Mouse (Mus musculus) hindbrain, embryonic 16.5 days (tissue): ENCODE measurements around the gene Akap6. TPM values are rescaled to one million over a fixed set of nuclear protein-coding genes. Genes with fewer than 3 reads are reported as not detected.
A peak's percentile ranks its signal among the peaks of the same experiment; 100 is the strongest.
"Not testable (repeated sequence)": the region's sequence is repeated elsewhere in the genome, so short reads cannot be mapped to it uniquely, and the experiment has no call there.

ENCODE experiments used
- ATAC-seq: fragments of 200-750 bp; cut with Nextera tagmentation; 2 replicates; pipeline ENCODE4 v1.8.0; 2017; ENCODE audit warnings: moderate TSS enrichment, moderate library complexity
- H3K27ac ChIP-seq: fragments of 300-500 bp; sonication (generic); 2 replicates; pipeline ENCODE4 v1.5.1; 2014; ENCODE audit warnings: low read depth, mild to moderate bottlenecking, control low read depth, low read length, moderate library complexity
- H3K27me3 ChIP-seq: fragments of 300-500 bp; sonication (generic); replicated peaks from 2 replicates; pipeline ENCODE4 v1.6.1; 2014; ENCODE audit warnings: low read length; ENCODE audit not compliant: control insufficient read depth, insufficient read depth
- H3K36me3 ChIP-seq: fragments of 300-500 bp; sonication (generic); 2 replicates; pipeline ENCODE4 v1.6.1; 2014; ENCODE audit warnings: mild to moderate bottlenecking, low read length, moderate library complexity, mixed read lengths; ENCODE audit not compliant: control insufficient read depth, insufficient read depth
- H3K4me1 ChIP-seq: fragments of 300-500 bp; sonication (generic); 2 replicates; pipeline ENCODE4 v1.6.1; 2014; ENCODE audit warnings: low read depth, low read length; ENCODE audit not compliant: control insufficient read depth, insufficient read depth
- H3K4me2 ChIP-seq: fragments of 300-500 bp; sonication (generic); 2 replicates; pipeline ENCODE4 v1.6.1; 2014; ENCODE audit warnings: mild to moderate bottlenecking, low read length, control low read depth, moderate library complexity
- H3K4me3 ChIP-seq: fragments of 300-500 bp; sonication (generic); 2 replicates; pipeline ENCODE4 v1.5.1; 2014; ENCODE audit warnings: mild to moderate bottlenecking, low read length, control low read depth, moderate library complexity
- H3K9ac ChIP-seq: fragments of 300-500 bp; sonication (generic); 2 replicates; pipeline ENCODE4 v1.6.1; 2014; ENCODE audit warnings: low read depth, mild to moderate bottlenecking, control low read depth, low read length, moderate library complexity
- H3K9me3 ChIP-seq: fragments of 300-500 bp; sonication (generic); 2 replicates; pipeline ENCODE4 v1.6.1; 2014; ENCODE audit warnings: mild to moderate bottlenecking, low read length, moderate library complexity; ENCODE audit not compliant: control insufficient read depth
- WGBS: fragments of 180-500 bp; shearing (Covaris S2); extraction: QIAGEN DNeasy Blood & Tissue Kit; methylation state at CpG from one replicate; pipeline ENCODE4 v1.1.7; 2014; 5-methylcytosine and 5-hydroxymethylcytosine counted together
- polyA plus RNA-seq: library from polyadenylated mRNA; unstranded; fragments of >200 nt; fragmentation: Nextera tagmentation; extraction: Ambion mirVana; gene quantifications from 2 replicates; pipeline ENCODE4 v1.2.1, GENCODE M21; 2015

Gene Akap6
- polyA plus RNA-seq, 1 experiment from 2014 or later = 23.9 TPM

DNA sequence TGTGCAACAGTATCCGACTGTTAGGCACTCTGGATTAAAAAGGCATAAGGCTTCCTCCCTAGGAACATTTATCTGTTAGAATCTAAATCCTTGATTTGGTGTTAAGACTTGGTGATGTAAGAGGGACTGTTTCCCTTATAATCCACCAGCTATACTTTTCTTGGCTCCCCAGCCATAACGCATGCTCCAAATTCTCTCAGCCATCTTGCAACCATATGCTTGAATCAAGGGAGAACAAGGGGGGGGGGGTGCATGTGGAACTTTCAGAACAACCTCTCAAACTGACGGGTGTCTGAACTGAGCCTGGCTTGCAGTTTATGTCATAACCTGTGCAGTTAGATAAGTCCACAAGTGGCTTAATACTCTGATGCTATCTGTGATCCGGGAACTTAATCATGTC lies 4.9 kb downstream of the Akap6 start:
- Histone ChIP-seq H3K36me3 (no peaks in the 10 kb centered on the region), H3K27ac (no peak overlapping the region)
- WGBS = 60% methylated on average over 4 of the region's 4 CpGs

DNA sequence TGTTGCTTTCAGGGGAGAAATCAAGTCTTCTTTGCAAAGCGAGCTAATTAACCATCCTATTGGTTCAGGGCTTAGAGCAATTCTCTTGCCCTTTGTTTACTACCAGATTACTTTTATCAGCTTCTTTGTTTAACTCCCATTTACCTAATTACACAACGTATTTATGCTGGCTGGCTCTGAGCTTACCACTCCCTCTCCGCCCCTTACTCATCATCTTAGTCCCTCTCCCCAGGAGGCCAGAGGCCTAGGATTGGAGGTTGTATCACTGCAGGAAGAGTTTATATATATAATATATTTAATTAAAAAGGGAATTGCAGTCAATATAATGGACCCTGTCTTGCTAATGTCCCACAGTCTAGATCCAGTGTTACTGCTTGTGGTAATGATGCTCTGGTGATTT lies 5.6 kb downstream of the Akap6 start:
- Histone ChIP-seq H3K4me1 (peaks cover 10% of the 10 kb centered on the region), H3K4me3 (no peak overlapping the region), H3K27ac (no peak overlapping the region), H3K4me2 (no peak overlapping the region), H3K36me3 (no peaks in the 10 kb centered on the region), H3K9ac (no peak overlapping the region), H3K9me3 (no peaks in the 10 kb centered on the region), H3K27me3 (no peaks in the 10 kb centered on the region)
- 52% methylated on average over 3 of the region's 3 CpGs for WGBS
- peak; percentile 28 for ATAC-seq

More for the DNA sequence above, 4.9 kb downstream of the Akap6 start:
- no peaks in the 10 kb centered on the region for H3K9me3 ChIP-seq
- no peak overlapping the region for H3K9ac ChIP-seq
- H3K4me2 ChIP-seq = no peak overlapping the region
- H3K27me3 ChIP-seq = no peaks in the 10 kb centered on the region
- peaks cover 10% of the 10 kb centered on the region for H3K4me1 ChIP-seq
- ATAC-seq = no peak
- no peak overlapping the region for H3K4me3 ChIP-seq

DNA sequence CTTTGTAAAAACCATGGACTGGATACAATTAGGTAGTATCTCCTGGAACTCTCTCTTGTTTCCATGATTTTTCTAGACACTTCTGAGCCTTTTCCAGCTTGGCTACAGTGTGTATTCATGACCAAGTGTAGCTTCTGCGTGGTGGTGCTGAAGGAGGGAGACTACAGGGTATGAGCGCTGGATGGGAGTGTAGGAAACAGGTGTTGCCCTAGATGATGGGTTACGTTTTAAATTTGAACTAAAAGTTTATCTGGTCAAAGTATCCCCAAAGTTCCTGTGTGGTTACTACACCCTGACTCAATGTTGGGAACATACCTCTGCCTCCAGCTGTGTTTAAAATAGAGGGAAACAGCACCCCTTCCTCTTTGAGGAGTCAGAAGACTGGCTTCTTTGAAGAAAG lies 12.2 kb downstream of the Akap6 start:
- no peaks in the 10 kb centered on the region for H3K36me3 ChIP-seq
- no peak overlapping the region for H3K9ac ChIP-seq
- H3K4me2 ChIP-seq = no peak overlapping the region
- no peak for ATAC-seq
- WGBS = 86% methylated on average over 3 of the region's 3 CpGs
- H3K4me1 ChIP-seq = peaks cover 2% of the 10 kb centered on the region; the same call in 1 of the 2 replicates
- H3K9me3 ChIP-seq = no peaks in the 10 kb centered on the region
- no peaks in the 10 kb centered on the region for H3K27me3 ChIP-seq
- H3K27ac ChIP-seq = no peak overlapping the region
- no peak overlapping the region for H3K4me3 ChIP-seq

DNA sequence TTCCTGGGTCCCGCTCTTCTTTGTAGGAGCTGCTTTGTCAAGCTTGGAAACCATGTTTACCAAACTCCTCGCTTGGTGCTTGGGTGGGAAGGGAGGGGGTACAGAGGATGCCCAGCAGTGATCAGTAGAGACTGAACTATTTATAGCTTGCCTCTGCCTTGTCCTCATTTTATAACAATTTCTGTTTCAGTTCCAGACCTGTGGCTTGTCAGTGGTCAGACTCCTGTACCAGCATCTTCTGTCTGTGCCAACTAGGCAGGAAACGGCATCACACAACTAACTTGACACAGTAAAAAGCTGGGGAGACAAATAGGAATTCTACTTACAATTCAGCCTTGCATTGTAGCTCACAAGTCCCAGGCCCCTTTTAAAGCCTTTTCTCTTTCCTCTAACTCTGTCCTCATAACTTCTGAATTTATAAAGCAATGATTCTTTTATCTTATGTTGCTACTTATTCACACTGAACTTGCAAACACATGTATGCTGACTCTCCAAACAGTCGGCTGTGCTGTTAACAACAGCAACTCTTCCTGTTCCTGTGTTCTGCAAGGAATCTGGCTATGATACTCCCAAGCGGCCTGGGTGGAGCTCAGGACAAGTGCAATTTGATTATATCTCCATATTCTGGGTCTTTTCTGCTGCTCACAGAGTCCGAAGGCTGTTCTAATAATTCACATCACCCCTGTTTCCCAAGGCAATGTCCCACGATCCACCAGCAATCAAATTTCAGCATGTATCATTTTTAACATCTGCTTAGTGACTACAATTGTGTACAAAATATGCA lies 12.9 kb downstream of the Akap6 start:
- Histone ChIP-seq H3K4me2 (no peak overlapping the region), H3K4me3 (no peak overlapping the region), H3K36me3 (no peaks in the 10 kb centered on the region), H3K9me3 (no peaks in the 10 kb centered on the region), H3K27ac (no peak overlapping the region), H3K4me1 (peaks cover 2% of the 10 kb centered on the region; the same call in 1 of the 2 replicates), H3K27me3 (no peaks in the 10 kb centered on the region), H3K9ac (no peak overlapping the region)
- 0 out of 2 replicates have a peak, but pooled peaks have one; percentile 27 for ATAC-seq
- WGBS = 63% methylated on average over 7 of the region's 7 CpGs

DNA sequence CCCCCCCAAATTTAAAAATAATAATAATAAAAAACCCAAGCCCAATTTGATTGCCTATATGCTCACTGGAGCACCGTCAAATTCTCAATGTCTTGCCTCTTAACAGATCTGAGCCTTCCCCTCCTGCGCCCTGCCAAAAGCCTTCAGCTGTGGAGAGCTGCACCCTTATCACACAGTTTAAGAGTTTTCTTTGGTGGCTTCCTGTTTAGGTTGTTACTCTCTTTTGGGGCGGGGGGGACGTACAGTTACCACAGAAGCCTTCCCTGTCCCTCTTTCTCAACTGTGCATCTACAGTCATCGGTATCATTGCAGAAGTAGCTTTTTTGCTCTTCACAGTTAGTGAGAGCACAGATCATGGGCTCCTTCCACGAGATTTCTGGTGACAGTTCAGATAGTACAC lies 19.2 kb downstream of the Akap6 start:
- Histone ChIP-seq H3K36me3 (no peaks in the 10 kb centered on the region), H3K4me2 (no peak overlapping the region), H3K9ac (no peak overlapping the region), H3K27ac (no peak overlapping the region), H3K4me3 (no peak overlapping the region), H3K9me3 (no peaks in the 10 kb centered on the region), H3K4me1 (no peaks in the 10 kb centered on the region), H3K27me3 (no peaks in the 10 kb centered on the region)
- 90% methylated on average over 6 of the region's 6 CpGs for WGBS
- ATAC-seq = no peak

DNA sequence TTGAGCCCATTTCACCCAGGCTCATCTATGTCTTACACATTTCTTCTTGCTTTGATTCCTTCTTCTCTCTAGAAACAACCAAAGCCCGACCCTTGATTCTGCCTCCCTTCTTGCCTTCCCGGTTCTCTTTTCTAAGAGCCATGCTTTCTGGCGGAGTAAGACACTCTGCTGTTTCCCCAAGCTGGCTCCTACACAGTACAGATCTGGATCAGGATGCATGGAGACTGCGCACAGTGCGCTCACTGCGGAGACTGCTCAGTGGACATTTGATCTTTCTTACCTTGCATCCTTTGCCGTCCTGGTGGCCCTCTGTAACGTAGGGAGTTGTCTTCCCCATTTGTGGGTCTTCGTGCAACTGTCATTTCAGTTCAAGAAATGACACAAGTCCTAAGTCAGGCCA lies 20.0 kb downstream of the Akap6 start:
- no peaks in the 10 kb centered on the region for H3K36me3 ChIP-seq
- H3K4me1 ChIP-seq = peaks cover 2% of the 10 kb centered on the region; the same call in 1 of the 2 replicates
- H3K9ac ChIP-seq = no peak overlapping the region
- WGBS = 95% methylated on average over 9 of the region's 9 CpGs
- H3K9me3 ChIP-seq = no peaks in the 10 kb centered on the region
- no peak overlapping the region for H3K4me3 ChIP-seq
- no peak for ATAC-seq
- no peak overlapping the region for H3K4me2 ChIP-seq
- H3K27ac ChIP-seq = no peak overlapping the region
- no peaks in the 10 kb centered on the region for H3K27me3 ChIP-seq

DNA sequence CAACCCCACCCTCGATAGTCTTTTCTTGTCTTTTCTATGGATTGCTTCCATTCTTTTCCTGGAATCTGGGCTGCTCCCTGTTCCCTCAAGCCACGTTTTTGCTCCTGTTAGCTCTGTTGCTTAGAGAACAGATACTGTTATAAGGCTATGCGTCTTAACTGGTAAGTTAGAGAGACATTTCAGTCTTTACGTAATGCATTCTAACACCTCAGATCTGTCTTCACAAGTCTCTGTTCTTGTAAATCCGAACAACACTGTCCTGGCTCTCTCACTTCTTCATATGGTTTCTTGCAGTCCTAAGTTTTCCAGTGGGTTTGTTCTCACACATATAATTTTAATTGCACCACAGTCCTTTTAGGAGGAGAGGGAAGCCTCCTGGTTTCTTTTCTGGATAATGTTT lies 20.5 kb downstream of the Akap6 start:
- no peak overlapping the region for H3K4me2 ChIP-seq
- no peak overlapping the region for H3K4me3 ChIP-seq
- 81% methylated on average over 5 of the region's 5 CpGs for WGBS
- no peak overlapping the region for H3K27ac ChIP-seq
- H3K36me3 ChIP-seq = no peaks in the 10 kb centered on the region
- no peaks in the 10 kb centered on the region for H3K9me3 ChIP-seq
- H3K27me3 ChIP-seq = no peaks in the 10 kb centered on the region
- no peak overlapping the region for H3K9ac ChIP-seq
- peaks cover 2% of the 10 kb centered on the region; the same call in 1 of the 2 replicates for H3K4me1 ChIP-seq
- no peak for ATAC-seq

DNA sequence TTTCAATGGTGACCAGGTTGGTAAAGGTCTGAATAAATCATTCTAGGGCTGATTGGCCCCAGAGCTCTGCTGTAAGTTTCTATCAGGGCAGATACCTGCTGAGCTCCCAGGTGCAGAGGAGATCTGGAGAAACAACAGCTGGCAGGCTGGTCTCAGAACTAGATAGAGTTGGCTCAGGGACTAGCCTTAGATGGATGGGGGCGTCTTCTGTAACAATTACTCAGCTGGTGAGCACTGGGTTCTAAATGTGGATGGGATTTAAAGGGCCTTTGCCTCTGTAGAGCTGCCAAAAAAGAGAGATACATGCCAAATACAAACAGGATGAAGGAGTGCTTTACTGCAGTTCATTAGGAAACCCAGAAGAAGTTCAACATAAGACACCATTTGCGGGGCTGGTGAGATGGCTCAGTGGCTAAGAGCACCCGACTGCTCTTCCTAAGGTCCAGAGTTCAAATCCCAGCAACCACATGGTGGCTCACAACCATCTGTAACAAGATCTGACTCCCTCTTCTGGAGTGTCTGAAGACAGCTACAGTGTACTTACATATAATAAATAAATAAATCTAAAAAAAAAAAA lies 24.9 kb downstream of the Akap6 start:
- not testable (repeated sequence) for H3K36me3 ChIP-seq, H3K4me3 ChIP-seq, H3K9me3 ChIP-seq, H3K27me3 ChIP-seq, H3K27ac ChIP-seq, H3K9ac ChIP-seq, H3K4me2 ChIP-seq
- 74% methylated on average over 3 of the region's 3 CpGs for WGBS
- peaks cover 11% of the 10 kb centered on the region for H3K4me1 ChIP-seq
- ATAC-seq = peak; percentile 64

DNA sequence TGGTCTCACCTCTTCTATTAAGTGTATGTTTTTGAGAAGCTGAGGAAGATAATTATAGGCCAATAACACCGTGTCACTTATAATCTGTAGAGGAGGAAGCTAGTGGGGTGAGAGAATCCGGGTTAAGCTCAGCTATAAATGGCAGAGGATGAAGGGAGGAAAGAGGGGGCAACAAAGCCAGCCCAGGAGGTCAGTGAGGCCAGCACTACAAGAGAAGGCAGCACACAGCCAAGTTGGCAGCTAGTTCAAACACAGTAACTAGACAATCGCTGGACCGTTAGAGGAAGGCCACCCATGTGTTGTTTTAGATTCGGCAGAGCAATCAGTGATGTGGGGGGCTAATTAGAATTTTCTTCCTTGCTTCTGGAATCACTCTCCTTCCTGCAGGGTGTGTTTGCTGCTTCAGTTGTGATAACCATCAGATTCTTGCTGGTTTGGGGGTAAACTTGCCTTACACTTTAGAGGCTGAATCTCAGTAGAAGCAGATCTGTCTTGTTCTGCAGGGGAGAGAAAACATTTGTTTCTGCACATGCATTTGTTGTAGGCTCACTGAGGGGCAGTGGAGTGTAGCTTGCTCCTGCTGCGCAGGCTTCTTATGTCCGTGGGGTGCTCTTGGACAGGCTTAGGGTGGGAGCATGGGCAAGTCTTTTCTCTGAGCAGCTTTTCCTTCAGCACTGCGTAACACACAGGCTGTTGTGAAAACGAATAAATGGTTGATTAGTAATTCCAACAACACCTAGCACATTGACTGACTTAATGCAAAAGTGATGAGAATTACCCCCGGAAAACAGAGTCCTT lies 27.4 kb downstream of the Akap6 start:
- no peak overlapping the region for H3K4me2 ChIP-seq
- H3K4me1 ChIP-seq = peaks cover 11% of the 10 kb centered on the region
- no peak overlapping the region for H3K9ac ChIP-seq
- H3K27ac ChIP-seq = 0 out of 2 replicates have a peak overlapping the region, but pooled peaks have one; percentile 12
- H3K36me3 ChIP-seq = no peaks in the 10 kb centered on the region
- WGBS = 44% methylated on average over 10 of the region's 10 CpGs
- ATAC-seq = peak; percentile 63
- H3K27me3 ChIP-seq = no peaks in the 10 kb centered on the region
- H3K4me3 ChIP-seq = no peak overlapping the region
- H3K9me3 ChIP-seq = no peaks in the 10 kb centered on the region
